Mouse (Mus musculus) neural tube, embryonic 14.5 days (tissue): ENCODE data around the gene Tsga10. TPM values are rescaled to one million over a fixed set of nuclear protein-coding genes. Genes with fewer than 3 reads are reported as not detected.
"Not testable (repeated sequence)": the region's sequence is repeated elsewhere in the genome, so short reads cannot be mapped to it uniquely, and the experiment has no call there.

Experiments
- ATAC-seq: fragments of 200-750 bp; cut with Nextera tagmentation; 2 replicates; pipeline ENCODE4 v1.8.0; 2017; ENCODE audit warnings: low read depth, mild to moderate bottlenecking, moderate TSS enrichment, moderate library complexity
- H3K27ac ChIP-seq: fragments of 300-500 bp; sonication (generic); 2 replicates; pipeline ENCODE4 v1.5.1; 2014; ENCODE audit warnings: low read depth, mild to moderate bottlenecking, control low read depth, low read length, moderate library complexity, mixed read lengths
- H3K27me3 ChIP-seq: fragments of 300-500 bp; sonication (generic); 2 replicates; pipeline ENCODE4 v1.6.1; 2014; ENCODE audit warnings: low read length; ENCODE audit not compliant: control insufficient read depth, insufficient read depth
- H3K36me3 ChIP-seq: fragments of 300-500 bp; sonication (generic); 2 replicates; pipeline ENCODE4 v1.6.1; 2014; ENCODE audit warnings: low read length, mixed read lengths; ENCODE audit not compliant: control insufficient read depth, insufficient read depth
- H3K4me1 ChIP-seq: fragments of 300-500 bp; sonication (generic); 2 replicates; pipeline ENCODE4 v1.6.1; 2014; ENCODE audit warnings: low read length; ENCODE audit not compliant: control insufficient read depth, insufficient read depth
- H3K4me2 ChIP-seq: fragments of 300-500 bp; sonication (generic); 2 replicates; pipeline ENCODE4 v1.6.1; 2014; ENCODE audit warnings: mild to moderate bottlenecking, low read depth, low read length, control low read depth
- H3K4me3 ChIP-seq: fragments of 300-500 bp; sonication (generic); 2 replicates; pipeline ENCODE4 v1.5.1; 2014; ENCODE audit warnings: low read depth, low read length, control low read depth, mixed read lengths
- H3K9ac ChIP-seq: fragments of 300-500 bp; sonication (generic); replicated peaks from 2 replicates; pipeline ENCODE4 v1.6.1; 2014; ENCODE audit warnings: low read depth, mild to moderate bottlenecking, control low read depth, low read length, mixed read lengths
- H3K9me3 ChIP-seq: fragments of 300-500 bp; sonication (generic); 2 replicates; pipeline ENCODE4 v1.6.1; 2016; ENCODE audit warnings: low read length; ENCODE audit not compliant: control insufficient read depth
- WGBS: fragments of 180-500 bp; shearing (Covaris S2); extraction: QIAGEN DNeasy Blood & Tissue Kit; methylation state at CpG from one replicate; pipeline ENCODE4 v1.1.7; 2014; 5-methylcytosine and 5-hydroxymethylcytosine counted together
- polyA plus RNA-seq: library from polyadenylated mRNA; unstranded; fragments of >200 nt; fragmentation: Nextera tagmentation; extraction: Ambion mirVana; gene quantifications from 2 replicates; pipeline ENCODE4 v1.2.1, GENCODE M21; 2014

Gene Tsga10
- polyA plus RNA-seq, 1 experiment from 2014 or later: 19.4 TPM

- no peak overlapping the region for H3K9ac ChIP-seq
- no peak overlapping the region for H3K4me3 ChIP-seq
- H3K27ac ChIP-seq: no peak overlapping the region
- H3K4me2 ChIP-seq: no peak overlapping the region
- H3K36me3 ChIP-seq: no peaks in the 10 kb centered on the region
- H3K4me1 ChIP-seq: 0 out of 2 replicates have a peak, but pooled peaks cover 3% of the 10 kb centered on the region
- no peaks in the 10 kb centered on the region for H3K27me3 ChIP-seq
- no peak for ATAC-seq
- 73% methylated on average over 10 of the region's 10 CpGs for WGBS
- no peaks in the 10 kb centered on the region for H3K9me3 ChIP-seq
Observed at GRCm38 (mm10) chr1:37867684-37868322, 1.6 kb upstream of the Tsga10 start.

GRCm38 (mm10) chr1:37867056-37867455 lies 827 bp upstream of the Tsga10 start:
- Histone ChIP-seq H3K27me3 (no peaks in the 10 kb centered on the region), H3K4me1 (no peaks in the 10 kb centered on the region), H3K27ac (no peak overlapping the region), H3K9me3 (no peaks in the 10 kb centered on the region), H3K9ac (no peak overlapping the region), H3K4me3 (no peak overlapping the region), H3K36me3 (no peaks in the 10 kb centered on the region), H3K4me2 (no peak overlapping the region)
- WGBS: 78% methylated on average over 1 of the region's 1 CpGs
- no peak for ATAC-seq

- Histone ChIP-seq H3K27me3 (no peaks in the 10 kb centered on the region), H3K36me3 (no peaks in the 10 kb centered on the region), H3K4me3 (peak overlapping the region; percentile 46), H3K9me3 (no peaks in the 10 kb centered on the region), H3K4me2 (peak overlapping the region; percentile 58), H3K9ac (peak overlapping the region; percentile 60), H3K4me1 (no peaks in the 10 kb centered on the region), H3K27ac (peak overlapping the region; percentile 82)
- WGBS: 11% methylated on average over 23 of the region's 23 CpGs
- no peak for ATAC-seq
Observed at GRCm38 (mm10) chr1:37865401-37866215, 621 bp downstream of the Tsga10 start.

- Histone ChIP-seq H3K27ac (peak overlapping the region; percentile 82), H3K4me1 (no peaks in the 10 kb centered on the region), H3K9me3 (no peaks in the 10 kb centered on the region), H3K27me3 (no peaks in the 10 kb centered on the region), H3K36me3 (no peaks in the 10 kb centered on the region), H3K4me2 (peak overlapping the region; percentile 58), H3K4me3 (peak overlapping the region; percentile 46), H3K9ac (peak overlapping the region; percentile 60)
- under 1% methylated on average over 78 of the region's 90 CpGs for WGBS
- peak; percentile 98 for ATAC-seq
Observed at GRCm38 (mm10) chr1:37864511-37865400, 1.5 kb downstream of the Tsga10 start.

GRCm38 (mm10) chr1:37850696-37851095 lies 15.5 kb downstream of the Tsga10 start:
- Histone ChIP-seq H3K27ac (no peak overlapping the region), H3K4me1 (no peaks in the 10 kb centered on the region), H3K4me2 (no peak overlapping the region), H3K36me3 (no peaks in the 10 kb centered on the region), H3K27me3 (no peaks in the 10 kb centered on the region), H3K4me3 (no peak overlapping the region), H3K9ac (no peak overlapping the region), H3K9me3 (no peaks in the 10 kb centered on the region)
- WGBS: 54% methylated on average over 2 of the region's 2 CpGs
- no peak for ATAC-seq

- Histone ChIP-seq H3K36me3 (no peaks in the 10 kb centered on the region), H3K27ac (no peak overlapping the region), H3K4me3 (no peak overlapping the region), H3K4me1 (no peaks in the 10 kb centered on the region), H3K9ac (no peak overlapping the region), H3K27me3 (no peaks in the 10 kb centered on the region), H3K9me3 (no peaks in the 10 kb centered on the region), H3K4me2 (no peak overlapping the region)
- ATAC-seq: no peak
- WGBS: 83% methylated on average over 8 of the region's 8 CpGs
Observed at GRCm38 (mm10) chr1:37846878-37847277, 19.4 kb downstream of the Tsga10 start.

GRCm38 (mm10) chr1:37831681-37832080 lies 34.5 kb downstream of the Tsga10 start:
- Histone ChIP-seq H3K36me3 (peaks cover 4% of the 10 kb centered on the region), H3K4me1 (no peaks in the 10 kb centered on the region), H3K27ac (no peak overlapping the region), H3K4me3 (no peak overlapping the region), H3K9me3 (no peaks in the 10 kb centered on the region), H3K4me2 (no peak overlapping the region), H3K9ac (no peak overlapping the region), H3K27me3 (no peaks in the 10 kb centered on the region)
- no peak for ATAC-seq
- 41% methylated on average over 2 of the region's 2 CpGs for WGBS

- H3K4me1 ChIP-seq, H3K27ac ChIP-seq, H3K4me2 ChIP-seq, ATAC-seq, H3K9me3 ChIP-seq, H3K4me3 ChIP-seq, H3K36me3 ChIP-seq, H3K27me3 ChIP-seq, H3K9ac ChIP-seq: not testable (repeated sequence)
- WGBS: 68% methylated on average over 1 of the region's 1 CpGs
Observed at GRCm38 (mm10) chr1:37802291-37802690, 63.9 kb downstream of the Tsga10 start.
